Mouse (Mus musculus): ENCODE data around the gene Pi16. TPM values are rescaled to one million over a fixed set of nuclear protein-coding genes. Genes with fewer than 3 reads are reported as not detected.
"Not testable (repeated sequence)": the region's sequence is repeated elsewhere in the genome, so short reads cannot be mapped to it uniquely, and the experiment has no call there.

The Pi16 gene
- polyA plus RNA-seq, 1 experiment from 2014 or later = 3.7 TPM

- no peak for DNase-seq (ENCODE audit: low spot score)
Measured at GRCm38 (mm10) chr17:29330221-29330620, 12.7 kb downstream of the Pi16 start.

- no peak for DNase-seq (ENCODE audit: low spot score)
Measured at GRCm38 (mm10) chr17:29330671-29331410, 13.4 kb downstream of the Pi16 start.

- peak; percentile 75 for DNase-seq (ENCODE audit: low spot score)
Measured at GRCm38 (mm10) chr17:29332186-29332685, 14.8 kb downstream of the Pi16 start.

GRCm38 (mm10) chr17:29336266-29336990 is 18.9 kb downstream of the Pi16 start:
- DNase-seq (ENCODE audit: low spot score) = no peak

- peak; percentile 92 for DNase-seq (ENCODE audit: low spot score)
Measured at GRCm38 (mm10) chr17:29337979-29338823, 20.7 kb downstream of the Pi16 start.

GRCm38 (mm10) chr17:29339170-29339768 is 21.8 kb downstream of the Pi16 start:
- DNase-seq (ENCODE audit: low spot score) = no peak

- peak; percentile 50 for DNase-seq (ENCODE audit: low spot score)
Measured at GRCm38 (mm10) chr17:29340406-29341261, 23.2 kb downstream of the Pi16 start.

- peak; percentile 82 for DNase-seq (ENCODE audit: low spot score)
Measured at GRCm38 (mm10) chr17:29341591-29342003, 24.1 kb downstream of the Pi16 start.

GRCm38 (mm10) chr17:29342010-29342910 is 24.8 kb downstream of the Pi16 start:
- no peak for DNase-seq (ENCODE audit: low spot score)

GRCm38 (mm10) chr17:29343241-29343640 is 25.8 kb downstream of the Pi16 start:
- DNase-seq (ENCODE audit: low spot score) = no peak

GRCm38 (mm10) chr17:29345272-29345671 is 27.8 kb downstream of the Pi16 start:
- DNase-seq (ENCODE audit: low spot score) = no peak

- DNase-seq (ENCODE audit: low spot score) = peak; percentile 4
Measured at GRCm38 (mm10) chr17:29346496-29347125, 29.1 kb downstream of the Pi16 start.

GRCm38 (mm10) chr17:29347126-29347644 is 29.7 kb downstream of the Pi16 start:
- DNase-seq (ENCODE audit: low spot score) = no peak

- peak; percentile 98 for DNase-seq (ENCODE audit: low spot score)
Measured at GRCm38 (mm10) chr17:29347645-29348256, 30.3 kb downstream of the Pi16 start, which contains the start of gene Mtch1. Mtch1 (minus strand) TSS chr17:29347934.

GRCm38 (mm10) chr17:29348996-29349395 is 31.5 kb downstream of the Pi16 start:
- no peak for DNase-seq (ENCODE audit: low spot score)

- DNase-seq (ENCODE audit: low spot score) = not testable (repeated sequence)
Measured at GRCm38 (mm10) chr17:29351056-29351455, 33.6 kb downstream of the Pi16 start.

- no peak for DNase-seq (ENCODE audit: low spot score)
Measured at GRCm38 (mm10) chr17:29355461-29355840, 38.0 kb downstream of the Pi16 start.

All from thymus, postnatal 0 days (tissue).